Mouse (Mus musculus) cerebellum, adult 2 months (tissue): ENCODE measurements at regions not wholly inside any gene's neighbourhood (a gene's known extent, or its start where the extent isn't known, plus 50 kb on each side); places are given as distances from the start of the nearest gene placed in this dataset.

Experiments used
- CTCF ChIP-seq: fragments of 200-500 bp; IDR thresholded peaks from 2 replicates; pipeline ENCODE4 v1.5.1; 2011; ENCODE audit warnings: low read depth, mild to moderate bottlenecking, control low read depth, low read length, moderate library complexity, borderline replicate concordance; ENCODE audit not compliant: insufficient read depth
- POLR2A ChIP-seq: fragments of 200-500 bp; IDR thresholded peaks from 2 replicates; pipeline ENCODE4 v1.6.1; 2011; ENCODE audit warnings: low read length, control low read depth, borderline replicate concordance; ENCODE audit not compliant: insufficient read depth

DNA sequence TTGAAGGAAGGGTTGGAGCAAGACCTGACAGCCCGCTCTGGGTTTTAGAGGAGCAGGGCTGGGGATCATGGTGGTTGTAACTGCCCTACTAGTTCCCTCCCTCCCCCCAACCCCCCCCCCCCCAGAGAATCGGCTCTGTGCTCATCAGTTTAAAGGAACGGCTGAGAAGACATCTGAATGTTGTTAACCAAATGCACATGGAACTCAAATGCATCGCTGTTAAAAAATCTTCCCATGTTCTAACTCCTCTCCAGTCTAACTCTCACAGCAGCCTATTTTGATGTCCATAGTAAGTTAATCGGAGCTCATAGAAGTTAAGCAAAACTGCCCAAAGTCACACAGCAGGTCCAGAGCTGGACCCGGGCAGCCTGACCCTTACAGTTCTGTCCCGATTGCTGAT lies 143.1 kb downstream of the Vegfa start:
- TF ChIP-seq POLR2A (no peak), CTCF (no peak)
